Mouse (Mus musculus) heart, embryonic 16.5 days (tissue): ENCODE data around the gene Gm20662. TPM values are rescaled to one million over a fixed set of nuclear protein-coding genes. Genes with fewer than 3 reads are reported as not detected.

ENCODE experiments used
- ATAC-seq: fragments of 200-750 bp; cut with Nextera tagmentation; replicated peaks from 2 replicates; pipeline ENCODE4 v1.8.0; 2017; ENCODE audit warnings: moderate number of reproducible peaks; ENCODE audit not compliant: insufficient read depth, low FRiP score; ENCODE audit errors: extremely low read depth
- H3K27ac ChIP-seq: fragments of 300-500 bp; sonication (generic); 2 replicates; pipeline ENCODE4 v1.5.1; 2014; ENCODE audit warnings: mild to moderate bottlenecking, low read length, control low read depth, moderate library complexity
- H3K27me3 ChIP-seq: fragments of 300-500 bp; sonication (generic); 2 replicates; pipeline ENCODE4 v1.6.1; 2014; ENCODE audit warnings: low read length, mixed read lengths; ENCODE audit not compliant: control insufficient read depth, insufficient read depth
- H3K36me3 ChIP-seq: fragments of 300-500 bp; sonication (generic); 2 replicates; pipeline ENCODE4 v1.6.1; 2014; ENCODE audit not compliant: control insufficient read depth, insufficient read depth
- H3K4me1 ChIP-seq: fragments of 300-500 bp; sonication (generic); 2 replicates; pipeline ENCODE4 v1.6.1; 2014; ENCODE audit warnings: low read length, mixed read lengths; ENCODE audit not compliant: control insufficient read depth, insufficient read depth
- H3K4me2 ChIP-seq: fragments of 300-500 bp; sonication (generic); 2 replicates; pipeline ENCODE4 v1.6.1; 2014; ENCODE audit warnings: low read depth, mild to moderate bottlenecking, control low read depth, low read length
- H3K4me3 ChIP-seq: fragments of 300-500 bp; sonication (generic); 2 replicates; pipeline ENCODE4 v1.5.1; 2014; ENCODE audit warnings: mild to moderate bottlenecking, control low read depth, low read length
- H3K9ac ChIP-seq: fragments of 300-500 bp; sonication (generic); 2 replicates; pipeline ENCODE4 v1.6.1; 2014; ENCODE audit warnings: low read length, control low read depth
- H3K9me3 ChIP-seq: fragments of 300-500 bp; sonication (generic); replicated peaks from 2 replicates; pipeline ENCODE4 v1.6.1; 2016; ENCODE audit warnings: low read length; ENCODE audit not compliant: control insufficient read depth
- WGBS: fragments of 180-500 bp; shearing (Covaris S2); extraction: QIAGEN DNeasy Blood & Tissue Kit; methylation state at CpG from one replicate; pipeline ENCODE4 v1.1.7; 2014; 5-methylcytosine and 5-hydroxymethylcytosine counted together
- polyA plus RNA-seq: library from polyadenylated mRNA; unstranded; fragments of >200 nt; fragmentation: Nextera tagmentation; extraction: Ambion mirVana; gene quantifications from 2 replicates; pipeline ENCODE4 v1.2.1, GENCODE M21; 2015

Gm20662 gene
- polyA plus RNA-seq, 1 experiment from 2014 or later = 0.76 TPM

DNA sequence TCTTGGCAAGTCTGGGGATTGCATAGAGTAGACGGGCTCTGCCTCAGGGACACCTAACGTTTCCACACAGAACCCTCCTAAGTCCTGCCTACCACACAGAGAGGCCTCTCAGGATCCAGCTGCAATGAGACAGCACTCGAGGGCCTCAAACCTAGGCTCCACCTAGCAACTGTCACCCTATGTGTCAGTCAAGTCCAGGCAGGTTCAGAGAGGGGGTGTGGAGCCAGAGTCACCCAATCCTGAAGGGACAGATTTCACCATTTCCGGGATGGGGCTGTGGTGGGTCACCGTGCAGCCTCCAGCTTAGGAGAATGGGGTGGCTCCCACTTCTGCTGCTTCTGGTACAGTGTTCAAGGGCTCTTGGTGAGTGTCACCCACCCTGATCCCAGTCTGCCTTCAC, 84.0 kb downstream of the Gm20662 start, which contains the start of gene Mst1:
Gene Mst1, plus strand, starts transcription at position 269 of the 400 bp plus-strand sequence.
- 64% methylated on average over 5 of the region's 5 CpGs for WGBS
- Histone ChIP-seq H3K9me3 (no peaks in the 10 kb centered on the region), H3K4me2 (peak within 1 kb of the TSS; percentile 92), H3K4me1 (peaks cover 14% of the 10 kb centered on the region), H3K27me3 (peaks cover 23% of the 10 kb centered on the region), H3K4me3 (peak within 1 kb of the TSS; percentile 86), H3K36me3 (peaks cover 7% of the 10 kb centered on the region), H3K27ac (no peak within 1 kb of the TSS), H3K9ac (peak within 1 kb of the TSS; percentile 98)
- no peak for ATAC-seq

DNA sequence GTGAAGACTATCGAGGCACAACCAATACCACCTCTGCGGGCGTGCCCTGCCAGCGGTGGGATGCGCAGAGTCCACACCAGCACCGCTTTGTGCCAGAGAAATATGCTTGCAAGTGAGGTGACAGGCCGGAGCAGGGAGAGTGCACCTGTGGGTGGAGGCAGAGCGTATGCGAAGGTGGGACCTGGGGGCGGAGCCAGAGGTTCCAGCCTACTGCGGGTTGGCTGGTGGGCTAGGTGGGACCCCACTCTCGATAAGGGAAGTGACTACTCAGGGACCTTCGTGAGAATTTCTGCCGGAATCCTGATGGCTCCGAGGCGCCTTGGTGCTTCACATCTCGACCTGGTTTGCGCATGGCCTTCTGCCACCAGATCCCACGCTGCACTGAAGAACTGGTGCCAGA, 86.4 kb downstream of the Gm20662 start:
- H3K9ac ChIP-seq = no peak overlapping the region
- ATAC-seq = no peak
- H3K27ac ChIP-seq = no peak overlapping the region
- peaks cover 23% of the 10 kb centered on the region for H3K27me3 ChIP-seq
- 7% methylated on average over 19 of the region's 19 CpGs for WGBS
- H3K4me2 ChIP-seq = peak overlapping the region; percentile 19
- H3K4me1 ChIP-seq = peaks cover 14% of the 10 kb centered on the region
- H3K9me3 ChIP-seq = no peaks in the 10 kb centered on the region
- H3K36me3 ChIP-seq = peaks cover 26% of the 10 kb centered on the region
- H3K4me3 ChIP-seq = no peak overlapping the region

DNA sequence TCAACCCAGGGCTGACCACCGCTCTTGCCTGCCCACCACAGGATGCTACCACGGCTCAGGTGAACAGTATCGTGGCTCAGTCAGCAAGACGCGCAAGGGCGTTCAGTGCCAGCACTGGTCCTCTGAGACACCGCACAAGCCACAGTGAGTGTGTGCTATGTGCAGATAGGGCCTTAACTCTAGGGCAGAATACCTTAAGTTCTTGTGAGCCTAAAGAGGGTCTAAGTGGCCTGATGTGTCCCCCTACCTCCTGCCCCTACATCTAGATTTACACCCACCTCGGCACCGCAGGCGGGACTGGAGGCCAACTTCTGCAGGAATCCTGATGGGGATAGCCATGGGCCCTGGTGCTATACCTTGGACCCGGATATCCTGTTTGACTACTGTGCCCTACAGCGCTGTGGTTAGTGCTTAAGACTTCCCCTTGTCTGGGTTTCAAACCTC, 86.9 kb downstream of the Gm20662 start, which contains the start of gene Rnf123:
Gene Rnf123, minus strand, starts transcription at position 359 of the 444 bp plus-strand sequence.
- 30% methylated on average over 12 of the region's 12 CpGs for WGBS
- Histone ChIP-seq H3K27ac (no peak within 1 kb of the TSS), H3K4me3 (no peak within 1 kb of the TSS), H3K9ac (no peak within 1 kb of the TSS), H3K4me1 (peaks cover 10% of the 10 kb centered on the region), H3K36me3 (peaks cover 31% of the 10 kb centered on the region), H3K27me3 (peaks cover 23% of the 10 kb centered on the region), H3K9me3 (no peaks in the 10 kb centered on the region), H3K4me2 (peak within 1 kb of the TSS; percentile 19)
- ATAC-seq = no peak

DNA sequence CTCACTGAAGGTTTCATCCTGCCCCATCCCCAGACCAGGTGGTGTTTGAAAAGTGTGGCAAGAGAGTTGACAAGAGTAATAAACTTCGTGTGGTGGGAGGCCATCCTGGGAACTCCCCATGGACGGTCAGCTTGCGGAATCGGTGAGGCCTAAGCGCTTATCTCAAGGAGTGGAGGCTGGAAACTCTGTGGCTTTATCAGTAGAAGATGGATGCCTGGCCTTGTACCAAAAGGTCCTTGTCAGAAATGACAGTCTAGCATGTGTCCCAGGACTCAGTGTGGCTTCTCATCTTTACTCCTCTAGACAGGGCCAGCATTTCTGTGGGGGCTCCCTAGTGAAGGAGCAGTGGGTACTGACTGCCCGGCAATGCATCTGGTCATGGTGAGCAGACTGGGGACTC, 87.4 kb downstream of the Gm20662 start:
- Histone ChIP-seq H3K27ac (no peak overlapping the region), H3K9ac (no peak overlapping the region), H3K4me2 (no peak overlapping the region), H3K9me3 (no peaks in the 10 kb centered on the region), H3K4me1 (peaks cover 4% of the 10 kb centered on the region), H3K4me3 (no peak overlapping the region), H3K27me3 (peaks cover 23% of the 10 kb centered on the region), H3K36me3 (peaks cover 36% of the 10 kb centered on the region)
- 48% methylated on average over 6 of the region's 6 CpGs for WGBS
- no peak for ATAC-seq

DNA sequence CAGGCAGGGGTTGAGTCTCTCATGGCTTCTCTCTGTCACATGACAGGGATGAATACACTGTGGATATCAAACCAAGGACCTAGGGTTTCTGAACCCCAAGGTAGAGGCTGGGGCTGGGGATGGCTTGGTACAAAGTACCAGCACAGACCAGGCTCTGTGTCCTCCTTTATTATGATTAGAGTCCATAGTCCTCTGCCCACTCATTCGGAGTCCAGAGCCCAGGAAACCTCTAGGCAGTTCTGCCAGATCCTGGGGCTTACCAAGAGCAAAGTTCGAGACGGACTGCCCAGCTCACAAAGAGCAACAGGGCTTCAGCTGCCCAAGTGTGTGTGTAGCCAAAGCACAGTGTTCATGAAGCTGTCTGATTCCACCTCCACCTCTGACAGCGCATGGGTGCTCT, 89.1 kb downstream of the Gm20662 start:
- 92% methylated on average over 4 of the region's 4 CpGs for WGBS
- no peak overlapping the region for H3K27ac ChIP-seq
- no peak for ATAC-seq

DNA sequence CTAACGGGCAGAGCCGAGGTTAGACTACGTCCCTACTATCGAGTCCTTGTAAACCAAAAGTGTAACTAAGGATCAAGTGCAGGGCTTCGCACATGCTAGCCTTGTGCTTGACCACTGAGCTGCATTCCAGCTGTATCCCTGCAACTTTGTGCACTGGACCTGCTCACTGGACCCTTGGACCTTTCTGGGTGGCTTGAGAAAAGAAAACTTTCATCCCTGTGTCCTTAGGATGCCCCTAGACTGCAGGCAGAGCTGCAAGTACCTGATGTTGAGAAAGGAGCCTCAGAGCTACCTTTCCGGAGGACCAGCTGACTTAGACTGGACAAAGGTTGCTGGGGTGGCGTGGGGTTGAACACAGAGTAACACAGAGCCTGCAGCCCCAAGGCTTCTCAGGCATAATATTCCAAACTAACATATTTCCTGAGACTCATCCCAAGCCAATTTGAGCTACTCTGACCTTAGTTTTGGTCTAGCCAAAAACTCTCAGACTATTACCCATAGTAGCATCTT, 94.5 kb downstream of the Gm20662 start:
- Histone ChIP-seq H3K9ac (no peak overlapping the region), H3K4me2 (no peak overlapping the region), H3K4me1 (peaks cover 11% of the 10 kb centered on the region; the same call in 1 of the 2 replicates), H3K27me3 (no peaks in the 10 kb centered on the region), H3K27ac (no peak overlapping the region), H3K4me3 (no peak overlapping the region), H3K9me3 (no peaks in the 10 kb centered on the region), H3K36me3 (peaks cover 45% of the 10 kb centered on the region)
- no peak for ATAC-seq
- WGBS = 93% methylated on average over 7 of the region's 7 CpGs

More for the DNA sequence above, 89.1 kb downstream of the Gm20662 start:
- Histone ChIP-seq H3K4me2 (no peak overlapping the region), H3K27me3 (peaks cover 23% of the 10 kb centered on the region), H3K4me1 (no peaks in the 10 kb centered on the region), H3K9me3 (no peaks in the 10 kb centered on the region), H3K36me3 (peaks cover 46% of the 10 kb centered on the region), H3K4me3 (no peak overlapping the region), H3K9ac (no peak overlapping the region)

DNA sequence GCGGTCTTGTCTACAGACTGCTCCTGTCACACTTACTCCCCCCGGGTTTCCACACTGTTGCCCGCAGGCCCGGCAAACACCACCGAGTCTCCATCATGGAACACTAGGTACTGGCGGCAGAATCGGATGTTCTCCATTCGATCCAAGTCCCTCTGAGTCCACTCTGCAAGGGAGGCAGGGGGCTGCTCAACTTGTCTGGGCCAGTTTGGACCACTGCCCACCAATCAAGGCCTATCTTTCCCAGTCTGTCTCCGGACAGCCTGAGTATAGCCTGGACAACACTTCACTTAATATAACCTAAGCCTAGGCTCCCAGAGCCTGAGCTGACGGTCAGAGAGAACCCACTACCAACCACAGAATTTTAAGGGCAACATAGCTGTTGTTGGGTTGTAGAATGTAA, 97.4 kb downstream of the Gm20662 start:
- Histone ChIP-seq H3K9ac (peak overlapping the region; percentile 90), H3K9me3 (no peaks in the 10 kb centered on the region), H3K27me3 (no peaks in the 10 kb centered on the region), H3K27ac (peak overlapping the region; percentile 84), H3K4me1 (peaks cover 20% of the 10 kb centered on the region; the same call in 1 of the 2 replicates), H3K4me2 (peak overlapping the region; percentile 99), H3K36me3 (peaks cover 21% of the 10 kb centered on the region), H3K4me3 (peak overlapping the region; percentile 82)
- ATAC-seq = no peak
- WGBS = 63% methylated on average over 10 of the region's 10 CpGs

DNA sequence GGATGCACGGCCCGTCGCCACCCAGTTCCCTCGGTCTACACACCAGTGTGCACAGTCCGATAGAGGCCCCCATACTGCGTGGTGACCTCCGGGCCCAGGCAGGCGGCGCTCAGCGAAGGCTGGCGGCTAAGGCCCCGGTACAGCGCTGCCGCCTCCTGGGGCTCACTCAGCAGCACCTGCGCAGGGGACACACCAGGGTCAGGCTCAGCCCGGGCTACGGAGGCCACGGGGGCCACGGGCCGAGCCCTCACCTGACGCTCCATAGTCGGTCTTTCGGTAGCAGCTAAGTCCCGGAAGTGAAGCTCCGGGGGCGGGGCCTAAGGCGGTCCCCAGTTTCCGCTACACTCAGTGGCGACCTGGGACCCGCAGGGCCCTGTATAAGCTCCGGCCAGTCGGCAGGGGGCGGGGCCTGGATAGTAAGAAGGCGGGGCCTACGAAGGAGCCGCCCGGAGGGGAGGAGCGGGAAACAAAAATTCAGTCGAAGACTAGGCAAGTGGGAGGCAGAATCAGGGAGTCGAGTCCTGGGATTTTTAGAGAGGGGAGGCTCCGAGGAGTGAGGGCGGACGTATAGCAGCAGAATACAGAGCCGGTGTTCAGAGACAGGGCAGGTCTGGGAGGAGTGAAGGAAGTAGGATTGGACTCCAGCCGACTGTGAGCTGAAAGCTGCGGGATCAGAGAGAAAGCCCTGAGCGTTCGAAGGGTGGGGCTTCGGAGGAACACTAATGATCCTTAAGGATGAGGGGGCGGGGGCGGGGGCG, 98.2 kb downstream of the Gm20662 start, which contains the start of gene Apeh:
Gene Apeh, minus strand, starts transcription at position 423 of the 758 bp plus-strand sequence.
- no peaks in the 10 kb centered on the region for H3K27me3 ChIP-seq

More for the DNA sequence above, 98.2 kb downstream of the Gm20662 start, which contains the start of gene Apeh:
- Histone ChIP-seq H3K4me3 (peak within 1 kb of the TSS; percentile 82), H3K4me2 (peak within 1 kb of the TSS; percentile 99), H3K36me3 (peaks cover 17% of the 10 kb centered on the region), H3K9me3 (no peaks in the 10 kb centered on the region), H3K4me1 (peaks cover 20% of the 10 kb centered on the region; the same call in 1 of the 2 replicates), H3K27ac (peak within 1 kb of the TSS; percentile 84), H3K9ac (peak within 1 kb of the TSS; percentile 90)
- ATAC-seq = peak; percentile 95
- under 1% methylated on average over 52 of the region's 52 CpGs for WGBS
